Mouse (Mus musculus) retina, embryonic 14.5 days (tissue): Measurements from ENCODE around the gene Rabgap1.

Experiments
- DNase-seq: peaks from one replicate; pipeline ENCODE4 v3.0.0-alpha.2; 2015; ENCODE audit warnings: low spot score

The Rabgap1 gene

GRCm38 (mm10) chr2:37516030-37516710, 73.1 kb downstream of the Rabgap1 start, which contains the start of gene Gpr21:
Gene Gpr21 (plus strand): TSS chr2:37516332.
- DNase-seq = peak; percentile 39

- DNase-seq = peak; percentile 21
Observed at GRCm38 (mm10) chr2:37516922-37517462, 73.9 kb downstream of the Rabgap1 start.

- DNase-seq = no peak
Observed at GRCm38 (mm10) chr2:37518561-37519285, 75.6 kb downstream of the Rabgap1 start.

GRCm38 (mm10) chr2:37519286-37519640, 76.2 kb downstream of the Rabgap1 start:
- no peak for DNase-seq

- DNase-seq = no peak
Observed at GRCm38 (mm10) chr2:37527587-37527986, 84.5 kb downstream of the Rabgap1 start.

GRCm38 (mm10) chr2:37529397-37529796, 86.3 kb downstream of the Rabgap1 start:
- no peak for DNase-seq

- no peak for DNase-seq
Observed at GRCm38 (mm10) chr2:37530766-37531165, 87.7 kb downstream of the Rabgap1 start.

- DNase-seq = no peak
Observed at GRCm38 (mm10) chr2:37531639-37532038, 88.6 kb downstream of the Rabgap1 start.

- DNase-seq = no peak
Observed at GRCm38 (mm10) chr2:37549346-37550012, 106.4 kb downstream of the Rabgap1 start.

GRCm38 (mm10) chr2:37556366-37556765, 113.3 kb downstream of the Rabgap1 start:
- no peak for DNase-seq

GRCm38 (mm10) chr2:37565579-37565978, 122.5 kb downstream of the Rabgap1 start:
- no peak for DNase-seq

GRCm38 (mm10) chr2:37566035-37566434, 123.0 kb downstream of the Rabgap1 start:
- DNase-seq = no peak

GRCm38 (mm10) chr2:37569888-37570287, 126.8 kb downstream of the Rabgap1 start:
- DNase-seq = no peak

- DNase-seq = no peak
Observed at GRCm38 (mm10) chr2:37570703-37571102, 127.6 kb downstream of the Rabgap1 start.

- no peak for DNase-seq
Observed at GRCm38 (mm10) chr2:37572141-37572540, 129.1 kb downstream of the Rabgap1 start.

- no peak for DNase-seq
Observed at GRCm38 (mm10) chr2:37576661-37577060, 133.6 kb downstream of the Rabgap1 start.

- DNase-seq = no peak
Observed at GRCm38 (mm10) chr2:37578185-37578584, 135.1 kb downstream of the Rabgap1 start.

GRCm38 (mm10) chr2:37587919-37588318, 144.8 kb downstream of the Rabgap1 start:
- DNase-seq = no peak
